Mouse (Mus musculus) bone marrow, adult 2 months (tissue): ENCODE measurements around the gene Snrpb2.

Experiments used
- CTCF ChIP-seq: fragments of 200-500 bp; IDR thresholded peaks from 2 replicates; pipeline ENCODE4 v1.5.1; 2011; ENCODE audit warnings: low read length, control low read depth; ENCODE audit not compliant: control insufficient read depth, insufficient read depth
- POLR2A ChIP-seq: fragments of 200-500 bp; IDR thresholded peaks from 2 replicates; pipeline ENCODE4 v1.6.1; 2011; ENCODE audit warnings: low read depth, mild to moderate bottlenecking, control low read depth, low read length, borderline replicate concordance; ENCODE audit not compliant: control insufficient read depth

- TF ChIP-seq CTCF (no peak), POLR2A (no peak)
Observed at GRCm38 (mm10) chr2:143078198-143078851, 15.5 kb downstream of the Snrpb2 start, which contains the start of gene Otor.
